In genomic region chr5:125011166-125011565, GRCm38 (mm10) we compare ENCODE assay signal across 17 mouse cellular contexts.
"Had no signal": no experiment of that assay in that cellular context is flagged by ENCODE, and none has a peak within 500 bp of the region (broad histone marks: within the 10 kb centered on the region; RNA-seq: fewer than 3 reads in every experiment).

No protein-coding gene starts in this region.

- DNase-seq: kidney, adult 2 months; kidney, postnatal 14 days; layer of hippocampus, postnatal 36 days; lung, embryonic 14.5 days; lung, postnatal 10 days; lung, postnatal 4 days; right cerebral cortex, adult 18-20 months; right cerebral cortex, postnatal 25 days; thymus, postnatal 25 days had no signal

- H3K9me3 ChIP-seq: kidney, embryonic 15.5 days; limb, embryonic 13.5 days; liver, embryonic 15.5 days; neural tube, embryonic 15.5 days had no signal

- H3K36me3 ChIP-seq: liver, embryonic 15.5 days had no signal

- H3K27me3 ChIP-seq: kidney, embryonic 15.5 days; limb, embryonic 13.5 days; liver, embryonic 15.5 days; neural tube, embryonic 15.5 days had no signal

- H3K4me2 ChIP-seq: kidney, embryonic 15.5 days; limb, embryonic 13.5 days; liver, embryonic 11.5 days; liver, embryonic 15.5 days; lung, embryonic 14.5 days; midbrain, embryonic 11.5 days; neural tube, embryonic 15.5 days had no signal

- H3K9ac ChIP-seq: kidney, embryonic 15.5 days; limb, embryonic 13.5 days; liver, embryonic 15.5 days; lung, embryonic 14.5 days; neural tube, embryonic 15.5 days had no signal

- H3K27ac ChIP-seq: kidney, embryonic 15.5 days; limb, embryonic 13.5 days; liver, embryonic 15.5 days; neural tube, embryonic 15.5 days; stomach, postnatal 0 days had no signal

- H3K4me1 ChIP-seq: liver, embryonic 15.5 days had no signal

- H3K4me3 ChIP-seq: kidney, embryonic 15.5 days; limb, embryonic 13.5 days; liver, embryonic 15.5 days; myocyte; neural tube, embryonic 15.5 days had no signal
